Mouse (Mus musculus) MEL (cell line): ENCODE measurements around the gene Fcho1.
"Not testable (repeated sequence)": the region's sequence is repeated elsewhere in the genome, so short reads cannot be mapped to it uniquely, and the experiment has no call there.

ENCODE experiments used
- CHD2 ChIP-seq: IDR thresholded peaks from 2 replicates; pipeline ENCODE4 v1.6.1; 2011; ENCODE audit warnings: low read length, improper control_type of control experiment
- CTCF ChIP-seq, 3 experiments: IDR thresholded peaks in 2 of 3; conservative IDR thresholded peaks in 1 of 3; 2 replicates each; pipeline ENCODE4 v1.5.1; 2011 to 2012; ENCODE audit warnings: low read length in 3 of 3, low read depth in 2 of 3, mild to moderate bottlenecking in 2 of 3, improper control_type of control experiment in 1 of 3, inconsistent platforms in 1 of 3, mixed read lengths in 1 of 3, moderate library complexity in 1 of 3; ENCODE audit not compliant: control insufficient read depth in 1 of 3, insufficient read depth in 1 of 3, poor library complexity in 1 of 3, severe bottlenecking in 1 of 3
- EP300 ChIP-seq, 2 experiments: IDR thresholded peaks; 2 replicates each; pipeline ENCODE4 v1.6.1; 2011; ENCODE audit warnings: improper control_type of control experiment in 2 of 2, low read length in 2 of 2, low read depth in 1 of 2, mild to moderate bottlenecking in 1 of 2
- GATA1 ChIP-seq: IDR thresholded peaks from 2 replicates; pipeline ENCODE4 v1.6.1; 2011; ENCODE audit warnings: low read depth, low read length, improper control_type of control experiment
- KAT2A ChIP-seq: conservative IDR thresholded peaks from 2 replicates; pipeline ENCODE4 v1.6.1; 2012; ENCODE audit warnings: low read depth, low read length, improper control_type of control experiment, inconsistent platforms
- MAX ChIP-seq: IDR thresholded peaks from 2 replicates; pipeline ENCODE4 v1.6.1; 2011; ENCODE audit warnings: low read length, improper control_type of control experiment
- POLR2A ChIP-seq, 2 experiments: IDR thresholded peaks; 2 replicates each; pipeline ENCODE4 v1.6.1; 2011 to 2012; ENCODE audit warnings: low read length in 2 of 2, mild to moderate bottlenecking in 2 of 2, control low read depth in 1 of 2, improper control_type of control experiment in 1 of 2, low read depth in 1 of 2, moderate library complexity in 1 of 2; ENCODE audit not compliant: control insufficient read depth in 1 of 2, insufficient read depth in 1 of 2, poor library complexity in 1 of 2
- POLR2AphosphoS2 ChIP-seq: IDR thresholded peaks from 2 replicates; pipeline ENCODE4 v1.6.1; 2011; ENCODE audit warnings: low read length, improper control_type of control experiment
- TBP ChIP-seq: IDR thresholded peaks from 2 replicates; pipeline ENCODE4 v1.8.0; 2011; ENCODE audit warnings: low read depth, low read length, improper control_type of control experiment
- ZKSCAN1 ChIP-seq: IDR thresholded peaks from 2 replicates; pipeline ENCODE4 v1.6.1; 2012; ENCODE audit warnings: low read depth, mild to moderate bottlenecking, inconsistent platforms, low read length, improper control_type of control experiment, moderate library complexity
- ZMIZ1 ChIP-seq: IDR thresholded peaks from 2 replicates; pipeline ENCODE4 v1.6.1; 2012; ENCODE audit warnings: low read depth, mild to moderate bottlenecking, inconsistent platforms, low read length, improper control_type of control experiment, moderate library complexity

- not testable (repeated sequence) for TF ChIP-seq GATA1; POLR2A (IDR thresholded peaks at IDR 0.05; ENCODE audit: control insufficient read depth in 1 of 2, insufficient read depth in 1 of 2, low read depth in 1 of 2, low read length in 2 of 2, poor library complexity in 1 of 2); EP300 (IDR thresholded peaks at IDR 0.05; ENCODE audit: low read depth in 1 of 2, low read length in 2 of 2); KAT2A; POLR2AphosphoS2; MAX; ZKSCAN1; TBP; CHD2; ZMIZ1
- peak in 2 of 3 experiments; percentile 26 to 38; a peak in 2 of 6 replicates for TF ChIP-seq CTCF (IDR thresholded peaks at IDR 0.05 in 2 of 3, conservative IDR thresholded peaks at IDR 0.05 in 1 of 3; ENCODE audit: control insufficient read depth in 1 of 3, insufficient read depth in 1 of 3, low read depth in 2 of 3, low read length in 3 of 3, poor library complexity in 1 of 3, severe bottlenecking in 1 of 3)
These were observed 24.0 kb upstream of the Fcho1 start for GRCm38 (mm10) chr8:71749321-71750075.
